Mouse (Mus musculus) megakaryocyte progenitor cell, adult 5-6 weeks (primary cell): ENCODE results near the gene Txn2. TPM values are rescaled to one million over a fixed set of nuclear protein-coding genes. Genes with fewer than 3 reads are reported as not detected.
A peak's percentile ranks its signal among the peaks of the same experiment; 100 is the strongest.

Experiments
- ATAC-seq: replicated peaks from 2 replicates; pipeline ENCODE4 v1.8.0; 2016; ENCODE audit warnings: mild to moderate bottlenecking, moderate TSS enrichment, inconsistent platforms; ENCODE audit not compliant: poor library complexity
- total RNA-seq, 2 experiments: library from RNA; stranded (forward) in 1 of 2; stranded (reverse) in 1 of 2; fragments of 157-497, 149-512 nt in 1 of 2; fragments of 200-1000 nt in 1 of 2; gene quantifications; 2 replicates each; pipeline versions ENCODE4 v1.2.3 to v1.2.4; 2015 to 2017

Gene Txn2
- total RNA-seq (2015) (196 and 255 TPM in 2 replicates), total RNA-seq (2017) (44.4 and 60.6 TPM in 2 replicates)

DNA sequence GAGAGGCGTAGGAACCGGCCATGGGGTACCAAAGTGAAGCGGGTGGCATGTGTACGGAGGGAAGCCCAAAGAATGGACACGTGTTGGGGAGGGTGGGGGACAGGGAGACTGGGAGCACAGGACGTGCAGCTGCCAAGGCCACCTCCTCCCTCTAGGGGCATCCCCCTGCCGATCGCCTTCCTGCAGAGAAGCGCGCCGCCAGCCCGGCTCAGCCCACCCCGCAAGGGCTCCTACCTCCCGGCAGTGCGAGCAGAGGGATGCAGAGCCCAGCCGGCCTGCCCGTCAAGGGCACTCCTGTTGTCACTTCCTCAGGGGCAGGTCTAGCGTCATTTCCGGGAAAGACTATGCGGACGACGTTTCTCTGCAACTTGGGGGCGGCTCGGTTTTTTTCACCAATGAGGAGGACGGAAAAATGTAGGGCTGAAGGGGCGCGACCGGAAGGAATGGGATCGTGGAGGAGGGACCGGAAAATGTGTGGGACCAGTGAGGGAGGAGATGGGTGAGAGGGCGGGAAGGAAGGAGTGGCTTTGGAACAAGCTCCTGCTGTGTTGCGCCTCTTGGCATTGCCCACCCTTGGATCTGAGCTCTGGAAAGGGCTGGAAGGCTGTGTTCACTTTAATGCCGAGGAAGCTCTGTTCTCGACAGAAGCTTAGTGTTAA is at the start of gene Txn2:
Txn2 (minus strand) TSS at position 334 of the 659 bp plus-strand sequence.
- ATAC-seq, result peak; percentile 82

GRCm38 (mm10) chr15:77977663-77978062 is 48.9 kb upstream of the Txn2 start:
- ATAC-seq, result no peak

GRCm38 (mm10) chr15:77974165-77974841 is 45.5 kb upstream of the Txn2 start:
- no peak; the same call in 1 of the 2 replicates for ATAC-seq

- peak; percentile 82 for ATAC-seq
Measured at GRCm38 (mm10) chr15:77970470-77971292, 41.9 kb upstream of the Txn2 start, which contains the start of gene Eif3d. Gene Eif3d, minus strand, starts transcription at chr15:77970813.

DNA sequence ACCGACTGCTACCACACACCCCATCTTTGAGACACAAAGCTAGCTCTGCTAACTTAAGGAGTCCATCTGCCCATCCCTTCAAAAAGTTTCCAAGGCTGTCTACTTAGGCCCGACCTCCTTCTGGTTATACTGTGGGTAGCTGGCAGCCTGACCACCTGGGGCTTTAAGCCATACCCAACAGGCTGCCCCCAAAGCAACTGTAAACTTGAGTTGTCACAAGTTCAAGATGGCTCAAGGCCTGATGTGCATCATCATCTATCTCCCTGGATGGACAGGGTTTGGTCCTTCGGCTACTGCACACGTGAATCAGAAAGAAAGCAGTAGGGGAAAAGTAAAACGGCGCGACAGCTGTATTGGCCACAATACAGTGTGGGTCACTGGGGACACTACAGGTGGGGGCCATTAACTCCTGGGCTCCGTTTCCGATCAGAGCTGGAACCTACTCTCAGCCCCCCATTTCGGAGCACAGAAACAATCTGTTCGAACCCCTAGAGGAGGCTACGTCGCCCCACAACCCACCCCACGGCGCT is 41.2 kb upstream of the Txn2 start:
- no peak for ATAC-seq

- ATAC-seq, result peak; percentile 84
Measured at GRCm38 (mm10) chr15:77965117-77965528, 36.3 kb upstream of the Txn2 start.

- ATAC-seq, result no peak
Measured at GRCm38 (mm10) chr15:77962447-77962846, 33.6 kb upstream of the Txn2 start.

- no peak for ATAC-seq
Measured at GRCm38 (mm10) chr15:77960693-77961092, 31.9 kb upstream of the Txn2 start.

- ATAC-seq, result no peak
Measured at GRCm38 (mm10) chr15:77958071-77958470, 29.3 kb upstream of the Txn2 start.

GRCm38 (mm10) chr15:77957625-77958024 is 28.8 kb upstream of the Txn2 start:
- no peak for ATAC-seq

- ATAC-seq, result peak; percentile 94
Measured at GRCm38 (mm10) chr15:77956404-77956901, 27.6 kb upstream of the Txn2 start, which contains the start of gene Foxred2. Gene Foxred2, minus strand, starts transcription at chr15:77956722.

DNA sequence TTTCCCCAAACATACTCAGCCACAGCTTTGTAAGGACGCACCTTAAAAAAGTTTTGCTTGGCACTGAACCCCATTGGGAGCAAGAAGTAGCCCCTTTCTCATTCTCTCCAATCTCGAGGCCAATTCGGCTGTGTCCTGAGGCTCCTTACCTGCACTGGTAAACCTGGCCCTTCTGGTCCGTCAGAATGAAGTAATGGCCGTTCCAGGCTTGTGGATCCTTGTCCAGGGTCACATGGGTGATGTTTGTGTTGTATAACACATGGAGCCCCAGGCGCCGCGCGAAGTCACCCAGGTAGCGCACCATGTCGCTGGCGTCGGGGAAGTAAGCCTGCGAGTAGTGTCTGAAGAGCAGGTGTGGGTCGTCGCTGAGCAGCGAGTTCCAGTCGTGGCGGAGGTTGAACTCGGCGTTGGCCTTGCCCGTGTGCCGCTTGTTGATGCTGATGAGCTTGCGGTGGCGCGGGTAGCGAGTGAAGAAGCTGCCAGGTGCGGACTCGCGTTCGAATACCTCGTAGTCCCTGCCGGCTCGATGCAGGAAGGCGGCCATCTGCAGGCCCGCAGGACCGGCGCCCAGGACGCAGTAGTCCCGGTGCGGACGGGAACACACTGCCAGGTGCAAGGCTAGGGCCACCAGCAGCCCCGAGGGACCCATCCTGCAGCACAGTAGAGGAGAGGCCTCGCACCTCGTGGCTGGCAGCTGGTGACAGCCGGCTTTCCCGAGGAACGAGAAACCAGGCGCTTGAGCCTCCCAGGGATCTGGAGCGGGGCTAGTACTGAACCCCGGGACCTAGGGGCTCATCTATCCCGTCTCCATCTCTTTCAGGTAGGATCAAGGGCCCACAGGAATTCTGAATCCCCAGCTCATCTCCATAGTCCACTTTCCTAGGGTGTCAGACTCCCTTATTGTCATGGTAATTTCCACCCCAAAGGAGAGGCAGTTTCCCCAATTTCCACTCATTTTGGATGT is 26.9 kb upstream of the Txn2 start:
- no peak for ATAC-seq

- ATAC-seq, result no peak
Measured at GRCm38 (mm10) chr15:77954362-77954761, 25.6 kb upstream of the Txn2 start.

DNA sequence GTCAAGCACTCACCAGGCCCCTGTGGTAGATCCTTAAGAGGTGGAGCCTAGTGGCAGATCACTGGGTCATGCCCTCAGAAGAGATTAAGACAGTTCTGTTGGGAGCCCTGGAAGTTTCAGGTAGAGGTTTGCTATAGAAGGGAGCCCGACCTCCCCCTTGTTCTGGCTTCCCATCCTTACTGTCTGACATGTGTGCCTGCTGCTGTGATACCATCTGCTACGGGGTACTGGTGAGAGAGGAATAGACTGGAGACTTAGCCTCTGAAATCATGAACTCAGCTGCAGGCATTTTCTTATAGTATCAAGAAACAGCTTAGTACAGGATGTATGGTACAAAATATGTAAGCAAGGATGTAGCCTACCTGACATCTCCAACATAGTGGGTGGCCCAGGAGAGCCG is 24.1 kb upstream of the Txn2 start:
- ATAC-seq, result no peak

DNA sequence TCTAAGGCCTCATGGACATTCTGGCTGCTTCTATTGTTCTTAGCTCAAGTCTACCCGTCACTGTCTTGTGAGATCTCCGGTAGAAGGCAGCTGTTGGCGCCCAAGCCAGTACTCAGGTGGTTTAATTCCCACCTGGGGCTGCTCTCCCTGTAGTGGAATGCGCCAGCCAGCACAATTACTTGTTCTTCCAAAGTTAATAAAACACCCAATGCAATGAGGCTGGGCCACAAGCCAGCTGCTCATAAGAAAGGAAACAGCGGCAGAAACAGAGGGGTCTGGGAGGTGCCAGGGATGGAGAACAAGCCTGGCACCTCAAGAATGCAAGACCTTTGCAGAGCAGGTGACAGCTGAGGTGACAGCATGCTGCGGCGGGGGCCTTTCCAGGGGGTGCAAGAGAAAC is 20.3 kb upstream of the Txn2 start:
- no peak for ATAC-seq

- ATAC-seq, result peak; percentile 97
Measured at GRCm38 (mm10) chr15:77945711-77946110, 16.9 kb upstream of the Txn2 start.

DNA sequence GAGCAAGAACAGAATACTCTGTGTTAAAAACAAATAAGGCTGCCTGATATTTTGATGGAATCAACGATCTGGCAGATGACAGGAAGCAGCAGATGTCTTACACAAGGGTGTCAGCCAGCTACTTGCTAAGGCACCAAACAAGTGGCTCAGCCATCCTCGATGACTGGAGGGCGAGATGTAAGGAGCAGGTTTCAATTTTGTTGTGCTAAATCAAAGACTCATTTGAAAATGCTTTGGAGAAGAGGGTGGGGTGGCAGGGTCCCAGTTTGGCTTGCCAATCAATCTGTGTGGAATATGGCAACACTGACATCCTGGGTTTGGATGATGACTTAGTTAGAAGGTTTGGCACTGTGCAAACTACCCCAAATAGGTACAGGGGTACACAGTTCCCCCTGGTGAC is 12.8 kb upstream of the Txn2 start:
- ATAC-seq, result no peak

- no peak for ATAC-seq
Measured at GRCm38 (mm10) chr15:77938516-77938915, 9.7 kb upstream of the Txn2 start.

DNA sequence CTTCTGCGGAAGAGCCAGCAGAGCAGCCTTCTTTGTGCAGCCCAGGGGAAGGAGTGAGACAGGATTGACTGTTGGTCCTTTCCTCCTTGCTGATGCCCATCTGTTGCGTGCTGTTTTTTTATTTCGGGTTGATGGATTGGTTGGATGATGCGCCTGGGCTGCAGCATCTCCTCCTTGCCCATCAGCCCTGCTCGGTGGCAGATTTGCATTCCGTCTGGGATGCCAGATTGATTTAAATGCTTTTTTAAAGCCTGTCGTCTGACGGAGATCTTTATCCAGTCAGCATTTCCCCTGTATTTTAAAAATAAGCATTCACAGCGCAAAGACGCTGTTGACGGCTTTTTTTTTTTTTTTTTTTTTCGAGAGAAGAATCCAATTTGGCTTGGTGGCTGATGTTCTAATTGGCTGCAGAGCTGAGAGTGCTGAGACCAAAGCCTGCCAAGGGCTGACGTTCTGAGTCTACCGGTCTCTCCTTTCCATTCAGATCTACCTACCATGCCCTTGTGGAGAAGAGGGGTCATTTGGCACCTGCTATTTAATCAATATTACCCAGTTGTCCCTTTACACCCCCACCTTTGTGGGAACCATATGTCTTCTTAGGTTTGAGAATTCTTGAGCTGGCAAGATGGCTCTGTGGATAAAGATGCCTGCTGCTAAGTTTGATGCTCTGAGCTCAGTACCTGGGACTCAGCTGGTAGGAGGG is 7.0 kb upstream of the Txn2 start:
- no peak for ATAC-seq
